In genomic region chr7:44867802-44868201, GRCm38 (mm10) we compare ENCODE assay signal across 8 mouse cellular contexts. TPM values are rescaled to one million over a fixed set of nuclear protein-coding genes. Genes with fewer than 3 reads are reported as not detected.
DNase-seq lines count a peak whose midpoint lies in the region; ATAC-seq and TF ChIP-seq lines count a peak whose summit lies in the region.

No protein-coding gene starts in this region.

- ATAC-seq in kidney, embryonic 16.5 days (ENCODE audit: low FRiP score, low TSS enrichment): no peak
- no peak for ATAC-seq in hindbrain, postnatal 0 days
- no peak for ATAC-seq in midbrain, postnatal 0 days (ENCODE audit: low FRiP score)

- peaks cover 47% of the 10 kb centered on the region for H3K4me1 ChIP-seq in kidney, embryonic 16.5 days (ENCODE audit: insufficient read depth, low read length)
- H3K4me1 ChIP-seq in embryonic fibroblast, embryonic 13.5 days (ENCODE audit: control insufficient read depth, insufficient read depth, low read length): 0 out of 2 replicates have a peak, but pooled peaks cover 7% of the 10 kb centered on the region
- H3K4me1 ChIP-seq in hindbrain, postnatal 0 days (ENCODE audit: insufficient read depth, low read length): peaks cover 31% of the 10 kb centered on the region
- peaks cover 24% of the 10 kb centered on the region for H3K4me1 ChIP-seq in midbrain, postnatal 0 days (ENCODE audit: insufficient read depth, low read length)

- peak overlapping the region; percentile 100 for H3K9ac ChIP-seq in kidney, embryonic 16.5 days (replicated peaks; ENCODE audit: low read length)
- peak overlapping the region; percentile 99; the same call in 1 of the 2 replicates for H3K9ac ChIP-seq in hindbrain, postnatal 0 days (replicated peaks; ENCODE audit: low read length)
- H3K9ac ChIP-seq in midbrain, postnatal 0 days (replicated peaks; ENCODE audit: low read length, poor library complexity, severe bottlenecking): peak overlapping the region; percentile 29; the same call in 1 of the 2 replicates

- peak overlapping the region; percentile 100; the same call in 1 of the 2 replicates for H3K27ac ChIP-seq in kidney, embryonic 16.5 days (ENCODE audit: low read length)
- H3K27ac ChIP-seq in embryonic fibroblast, embryonic 13.5 days (ENCODE audit: insufficient read depth, low read length): no peak overlapping the region
- H3K27ac ChIP-seq in hindbrain, postnatal 0 days: no peak overlapping the region
- H3K27ac ChIP-seq in midbrain, postnatal 0 days (ENCODE audit: low read depth, low read length): no peak overlapping the region

- H3K9me3 ChIP-seq in kidney, embryonic 16.5 days (ENCODE audit: low read length): no peaks in the 10 kb centered on the region
- H3K9me3 ChIP-seq in hindbrain, postnatal 0 days (ENCODE audit: low read length): no peaks in the 10 kb centered on the region
- no peaks in the 10 kb centered on the region for H3K9me3 ChIP-seq in midbrain, postnatal 0 days (ENCODE audit: low read length)

- intact Hi-C loops in left cerebral cortex, postnatal 36 days (cut with DNase I): no loop called here

- peak overlapping the region; percentile 91 for H3K4me2 ChIP-seq in kidney, embryonic 16.5 days (replicated peaks; ENCODE audit: low read depth, low read length)
- H3K4me2 ChIP-seq in hindbrain, postnatal 0 days (ENCODE audit: low read depth, low read length): peak overlapping the region; percentile 63
- peak overlapping the region; percentile 92 for H3K4me2 ChIP-seq in midbrain, postnatal 0 days (ENCODE audit: low read depth, low read length, poor library complexity, severe bottlenecking)

- TF ChIP-seq POLR2A in embryonic fibroblast, embryonic 13.5 days (IDR thresholded peaks at IDR 0.05; ENCODE audit: low read depth, low read length): no peak

- peaks cover 26% of the 10 kb centered on the region for H3K36me3 ChIP-seq in kidney, embryonic 16.5 days (ENCODE audit: insufficient read depth, low read length)
- peaks cover 18% of the 10 kb centered on the region for H3K36me3 ChIP-seq in hindbrain, postnatal 0 days (ENCODE audit: insufficient read depth, low read length)
- peaks cover 27% of the 10 kb centered on the region for H3K36me3 ChIP-seq in midbrain, postnatal 0 days (ENCODE audit: insufficient read depth, low read length)

- DNase-seq in kidney, postnatal 4 days: no peak
- DNase-seq in hindbrain, postnatal 0 days (ENCODE audit: low spot score): no peak
- no peak for DNase-seq in midbrain, postnatal 0 days (ENCODE audit: low spot score)
- no peak for DNase-seq in spleen, postnatal 4 days (ENCODE audit: low spot score in 2 of 2)
- no peak for DNase-seq in left cerebral cortex, postnatal 36 days (ENCODE audit: low spot score in 2 of 2)
- DNase-seq in urinary bladder, postnatal 14 days (ENCODE audit: low spot score): no peak

- no peaks in the 10 kb centered on the region for H3K27me3 ChIP-seq in kidney, embryonic 16.5 days (ENCODE audit: insufficient read depth, low read length)
- no peaks in the 10 kb centered on the region for H3K27me3 ChIP-seq in hindbrain, postnatal 0 days (ENCODE audit: insufficient read depth, low read length)
- H3K27me3 ChIP-seq in midbrain, postnatal 0 days (ENCODE audit: insufficient read depth, low read length): no peaks in the 10 kb centered on the region

- no peak for TF ChIP-seq CTCF in embryonic fibroblast, embryonic 13.5 days (IDR thresholded peaks at IDR 0.05; ENCODE audit: borderline replicate concordance, insufficient read depth, low read length)
- TF ChIP-seq CTCF in hindbrain, postnatal 0 days (IDR thresholded peaks at IDR 0.05; ENCODE audit: low read depth): no peak
- no peak for TF ChIP-seq CTCF in midbrain, postnatal 0 days (IDR thresholded peaks at IDR 0.05)

- WGBS in kidney, embryonic 16.5 days: 23% methylated on average over 9 of the region's 9 CpGs
- WGBS in hindbrain, postnatal 0 days: 28% methylated on average over 9 of the region's 9 CpGs
- 36% methylated on average over 9 of the region's 9 CpGs for WGBS in midbrain, postnatal 0 days

- H3K4me3 ChIP-seq in kidney, embryonic 16.5 days (ENCODE audit: low read length): peak overlapping the region; percentile 71
- peak overlapping the region; percentile 47 for H3K4me3 ChIP-seq in embryonic fibroblast, embryonic 13.5 days (ENCODE audit: insufficient read depth, low read length)
- peak overlapping the region; percentile 99 for H3K4me3 ChIP-seq in hindbrain, postnatal 0 days (ENCODE audit: low read length)
- H3K4me3 ChIP-seq in midbrain, postnatal 0 days (ENCODE audit: low read depth, low read length): peak overlapping the region; percentile 98

RNA-seq across cellular contexts. Expression of gene Ptov1, which starts 1.8 kb away (rescaled TPM):
- 371 and 404 TPM in 2 replicates for polyA plus RNA-seq in kidney, embryonic 16.5 days (2015; fragmentation: Nextera tagmentation; extraction: Ambion mirVana)
- polyA plus RNA-seq in embryonic fibroblast, embryonic 13.5 days (2011; ENCODE audit: insufficient read length, low read depth, missing spikeins): 144 and 160 TPM in 2 replicates
- 524 and 597 TPM in 2 replicates for total RNA-seq in hindbrain, postnatal 0 days (2014; rRNA removed)
- 416 and 438 TPM in 2 replicates for polyA plus RNA-seq in hindbrain, postnatal 0 days (2015; fragmentation: Nextera tagmentation; extraction: Ambion mirVana)
- total RNA-seq in midbrain, postnatal 0 days (2014; rRNA removed): 484 and 500 TPM in 2 replicates
- 430 and 439 TPM in 2 replicates for polyA plus RNA-seq in midbrain, postnatal 0 days (2015; fragmentation: Nextera tagmentation; extraction: Ambion mirVana)
- 100 to 1,000 TPM; 284 to 285 TPM for total RNA-seq in left cerebral cortex, postnatal 36 days (2021)

RNA-seq across cellular contexts. Expression of gene Pnkp, which starts 10.9 kb away (rescaled TPM):
- 38.7 and 40.4 TPM in 2 replicates for polyA plus RNA-seq in kidney, embryonic 16.5 days (2015; fragmentation: Nextera tagmentation; extraction: Ambion mirVana)
- 24.7 and 30.6 TPM in 2 replicates for polyA plus RNA-seq in embryonic fibroblast, embryonic 13.5 days (2011; ENCODE audit: insufficient read length, low read depth, missing spikeins)
- 22.9 and 47.1 TPM in 2 replicates for total RNA-seq in hindbrain, postnatal 0 days (2014; rRNA removed)
- 35.7 and 37.5 TPM in 2 replicates for polyA plus RNA-seq in hindbrain, postnatal 0 days (2015; fragmentation: Nextera tagmentation; extraction: Ambion mirVana)
- 29.5 and 32.4 TPM in 2 replicates for total RNA-seq in midbrain, postnatal 0 days (2014; rRNA removed)
- polyA plus RNA-seq in midbrain, postnatal 0 days (2015; fragmentation: Nextera tagmentation; extraction: Ambion mirVana): 31.2 and 31.5 TPM in 2 replicates
- 10 to 100 TPM; 26.8 TPM for total RNA-seq in left cerebral cortex, postnatal 36 days (2021)

RNA-seq across cellular contexts. Expression of gene Tbc1d17, which starts 18.9 kb away (rescaled TPM):
- 93.9 and 94.9 TPM in 2 replicates for polyA plus RNA-seq in kidney, embryonic 16.5 days (2015; fragmentation: Nextera tagmentation; extraction: Ambion mirVana)
- polyA plus RNA-seq in embryonic fibroblast, embryonic 13.5 days (2011; ENCODE audit: insufficient read length, low read depth, missing spikeins): 26.9 and 33.8 TPM in 2 replicates
- total RNA-seq in hindbrain, postnatal 0 days (2014; rRNA removed): 53.7 and 98.5 TPM in 2 replicates
- polyA plus RNA-seq in hindbrain, postnatal 0 days (2015; fragmentation: Nextera tagmentation; extraction: Ambion mirVana): 103 and 106 TPM in 2 replicates
- total RNA-seq in midbrain, postnatal 0 days (2014; rRNA removed): 79.7 and 129 TPM in 2 replicates
- polyA plus RNA-seq in midbrain, postnatal 0 days (2015; fragmentation: Nextera tagmentation; extraction: Ambion mirVana): 115 and 126 TPM in 2 replicates
- total RNA-seq in left cerebral cortex, postnatal 36 days (2021): 10 to 100 TPM; 71.9 to 75.6 TPM

RNA-seq across cellular contexts. Expression of gene Akt1s1, which starts 19.0 kb away (rescaled TPM):
- 117 and 126 TPM in 2 replicates for polyA plus RNA-seq in kidney, embryonic 16.5 days (2015; fragmentation: Nextera tagmentation; extraction: Ambion mirVana)
- polyA plus RNA-seq in embryonic fibroblast, embryonic 13.5 days (2011; ENCODE audit: insufficient read length, low read depth, missing spikeins): 80.0 and 84.2 TPM in 2 replicates
- 136 and 156 TPM in 2 replicates for total RNA-seq in hindbrain, postnatal 0 days (2014; rRNA removed)
- polyA plus RNA-seq in hindbrain, postnatal 0 days (2015; fragmentation: Nextera tagmentation; extraction: Ambion mirVana): 94.3 and 95.4 TPM in 2 replicates
- 104 and 120 TPM in 2 replicates for total RNA-seq in midbrain, postnatal 0 days (2014; rRNA removed)
- 89.1 and 91.0 TPM in 2 replicates for polyA plus RNA-seq in midbrain, postnatal 0 days (2015; fragmentation: Nextera tagmentation; extraction: Ambion mirVana)
- total RNA-seq in left cerebral cortex, postnatal 36 days (2021): 10 to 100 TPM; 67.7 to 73.6 TPM

RNA-seq across cellular contexts. Expression of gene Med25, which starts 24.7 kb away (rescaled TPM):
- 136 and 149 TPM in 2 replicates for polyA plus RNA-seq in kidney, embryonic 16.5 days (2015; fragmentation: Nextera tagmentation; extraction: Ambion mirVana)
- polyA plus RNA-seq in embryonic fibroblast, embryonic 13.5 days (2011; ENCODE audit: insufficient read length, low read depth, missing spikeins): 33.4 and 42.8 TPM in 2 replicates
- 193 and 194 TPM in 2 replicates for total RNA-seq in hindbrain, postnatal 0 days (2014; rRNA removed)
- polyA plus RNA-seq in hindbrain, postnatal 0 days (2015; fragmentation: Nextera tagmentation; extraction: Ambion mirVana): 121 and 123 TPM in 2 replicates
- 153 and 182 TPM in 2 replicates for total RNA-seq in midbrain, postnatal 0 days (2014; rRNA removed)
- polyA plus RNA-seq in midbrain, postnatal 0 days (2015; fragmentation: Nextera tagmentation; extraction: Ambion mirVana): 150 and 154 TPM in 2 replicates
- total RNA-seq in left cerebral cortex, postnatal 36 days (2021): 10 to 100 TPM; 91.7 to 98.1 TPM

Comparison
In these comparisons a context has a peak if more than half of its experiments do, and no peak if none do; other contexts are left out.
1. H3K4me3 ChIP-seq: peak in every context shown above with its lines; median percentile 99 in hindbrain, postnatal 0 days; 98 in midbrain, postnatal 0 days; 71 in kidney, embryonic 16.5 days; 47 in embryonic fibroblast, embryonic 13.5 days.
2. H3K9ac ChIP-seq: peak in every context shown above with its lines; median percentile 100 in kidney, embryonic 16.5 days; 99 in hindbrain, postnatal 0 days; 29 in midbrain, postnatal 0 days.